Mouse (Mus musculus): Measurements from ENCODE around the gene Gtdc1. TPM values are rescaled to one million over a fixed set of nuclear protein-coding genes. Genes with fewer than 3 reads are reported as not detected.

The Gtdc1 gene
- total RNA-seq, 2 experiments from 2014 or later = 35.6 to 38.1 TPM

GRCm38 (mm10) chr2:44804497-44804896, 123.0 kb downstream of the Gtdc1 start:
- ATAC-seq (replicated peaks; ENCODE audit: low FRiP score, poor library complexity, severe bottlenecking) = no peak

GRCm38 (mm10) chr2:44801361-44801760, 126.1 kb downstream of the Gtdc1 start:
- no peak for ATAC-seq (replicated peaks; ENCODE audit: low FRiP score, poor library complexity, severe bottlenecking)

- no peak for ATAC-seq (replicated peaks; ENCODE audit: low FRiP score, poor library complexity, severe bottlenecking)
Measured at GRCm38 (mm10) chr2:44791840-44792239, 135.6 kb downstream of the Gtdc1 start.

GRCm38 (mm10) chr2:44791134-44791533, 136.3 kb downstream of the Gtdc1 start:
- ATAC-seq (replicated peaks; ENCODE audit: low FRiP score, poor library complexity, severe bottlenecking) = no peak

- ATAC-seq (replicated peaks; ENCODE audit: low FRiP score, poor library complexity, severe bottlenecking) = no peak
Measured at GRCm38 (mm10) chr2:44782746-44783145, 144.7 kb downstream of the Gtdc1 start.

- no peak for ATAC-seq (replicated peaks; ENCODE audit: low FRiP score, poor library complexity, severe bottlenecking)
Measured at GRCm38 (mm10) chr2:44780961-44781360, 146.5 kb downstream of the Gtdc1 start.

GRCm38 (mm10) chr2:44763898-44764297, 163.6 kb downstream of the Gtdc1 start:
- ATAC-seq (replicated peaks; ENCODE audit: low FRiP score, poor library complexity, severe bottlenecking) = no peak

- ATAC-seq (replicated peaks; ENCODE audit: low FRiP score, poor library complexity, severe bottlenecking) = no peak
Measured at GRCm38 (mm10) chr2:44736618-44737017, 190.8 kb downstream of the Gtdc1 start.

- no peak for ATAC-seq (replicated peaks; ENCODE audit: low FRiP score, poor library complexity, severe bottlenecking)
Measured at GRCm38 (mm10) chr2:44721461-44721860, 206.0 kb downstream of the Gtdc1 start.

- ATAC-seq (replicated peaks; ENCODE audit: low FRiP score, poor library complexity, severe bottlenecking) = no peak
Measured at GRCm38 (mm10) chr2:44705883-44706615, 221.4 kb downstream of the Gtdc1 start.

- ATAC-seq (replicated peaks; ENCODE audit: low FRiP score, poor library complexity, severe bottlenecking) = no peak
Measured at GRCm38 (mm10) chr2:44700276-44700675, 227.2 kb downstream of the Gtdc1 start.

GRCm38 (mm10) chr2:44696441-44696840, 231.0 kb downstream of the Gtdc1 start:
- no peak for ATAC-seq (replicated peaks; ENCODE audit: low FRiP score, poor library complexity, severe bottlenecking)

GRCm38 (mm10) chr2:44693898-44694297, 233.6 kb downstream of the Gtdc1 start:
- ATAC-seq (replicated peaks; ENCODE audit: low FRiP score, poor library complexity, severe bottlenecking) = no peak

- ATAC-seq (replicated peaks; ENCODE audit: low FRiP score, poor library complexity, severe bottlenecking) = no peak
Measured at GRCm38 (mm10) chr2:44664049-44664448, 263.4 kb downstream of the Gtdc1 start.

GRCm38 (mm10) chr2:44659870-44660269, 267.6 kb downstream of the Gtdc1 start:
- ATAC-seq (replicated peaks; ENCODE audit: low FRiP score, poor library complexity, severe bottlenecking) = no peak

- ATAC-seq (replicated peaks; ENCODE audit: low FRiP score, poor library complexity, severe bottlenecking) = no peak
Measured at GRCm38 (mm10) chr2:44659011-44659410, 268.4 kb downstream of the Gtdc1 start.

GRCm38 (mm10) chr2:44648537-44648936, 278.9 kb downstream of the Gtdc1 start:
- ATAC-seq (replicated peaks; ENCODE audit: low FRiP score, poor library complexity, severe bottlenecking) = no peak

- ATAC-seq (replicated peaks; ENCODE audit: low FRiP score, poor library complexity, severe bottlenecking) = no peak
Measured at GRCm38 (mm10) chr2:44646398-44646797, 281.1 kb downstream of the Gtdc1 start.

- ATAC-seq (replicated peaks; ENCODE audit: low FRiP score, poor library complexity, severe bottlenecking) = no peak
Measured at GRCm38 (mm10) chr2:44639370-44639769, 288.1 kb downstream of the Gtdc1 start.

- ATAC-seq (replicated peaks; ENCODE audit: low FRiP score, poor library complexity, severe bottlenecking) = no peak
Measured at GRCm38 (mm10) chr2:44638157-44638556, 289.3 kb downstream of the Gtdc1 start.

- ATAC-seq (replicated peaks; ENCODE audit: low FRiP score, poor library complexity, severe bottlenecking) = no peak
Measured at GRCm38 (mm10) chr2:44633971-44634370, 293.5 kb downstream of the Gtdc1 start.

GRCm38 (mm10) chr2:44633064-44633463, 294.4 kb downstream of the Gtdc1 start:
- ATAC-seq (replicated peaks; ENCODE audit: low FRiP score, poor library complexity, severe bottlenecking) = no peak
